Mouse (Mus musculus): Measurements from ENCODE around the gene Ssbp4. TPM values are rescaled to one million over a fixed set of nuclear protein-coding genes. Genes with fewer than 3 reads are reported as not detected.
A peak's percentile ranks its signal among the peaks of the same experiment; 100 is the strongest.
"Not testable (repeated sequence)": the region's sequence is repeated elsewhere in the genome, so short reads cannot be mapped to it uniquely, and the experiment has no call there.

The Ssbp4 gene
- polyA plus RNA-seq, 1 experiment from 2014 or later, result 68.4 TPM

- H3K4me2 ChIP-seq (ENCODE audit: low read depth, low read length), result no peak overlapping the region
- H3K27ac ChIP-seq (ENCODE audit: low read length), result peak overlapping the region; percentile 9; the same call in 1 of the 2 replicates
- no peak for ATAC-seq (replicated peaks; ENCODE audit: extremely low read depth, insufficient read depth, low FRiP score)
- peaks cover 21% of the 10 kb centered on the region for H3K36me3 ChIP-seq (ENCODE audit: control insufficient read depth, insufficient read depth)
- no peak overlapping the region for H3K9ac ChIP-seq (ENCODE audit: low read length)
- H3K27me3 ChIP-seq (ENCODE audit: control insufficient read depth, insufficient read depth, low read length), result no peaks in the 10 kb centered on the region
- no peak overlapping the region for H3K4me3 ChIP-seq (ENCODE audit: low read length)
- 63% methylated on average over 12 of the region's 12 CpGs for WGBS
- H3K9me3 ChIP-seq (replicated peaks; ENCODE audit: control insufficient read depth, low read length), result no peaks in the 10 kb centered on the region
- H3K4me1 ChIP-seq (ENCODE audit: control insufficient read depth, insufficient read depth, low read length), result peaks cover 20% of the 10 kb centered on the region
Observed at GRCm38 (mm10) chr8:70591569-70591968, 17.1 kb downstream of the Ssbp4 start.

- H3K27me3 ChIP-seq (ENCODE audit: control insufficient read depth, insufficient read depth, low read length); H3K4me2 ChIP-seq (ENCODE audit: low read depth, low read length); H3K9ac ChIP-seq (ENCODE audit: low read length); H3K4me1 ChIP-seq (ENCODE audit: control insufficient read depth, insufficient read depth, low read length); H3K9me3 ChIP-seq (replicated peaks; ENCODE audit: control insufficient read depth, low read length); H3K27ac ChIP-seq (ENCODE audit: low read length); ATAC-seq (replicated peaks; ENCODE audit: extremely low read depth, insufficient read depth, low FRiP score); H3K4me3 ChIP-seq (ENCODE audit: low read length): not testable (repeated sequence)
- 81% methylated on average over 4 of the region's 4 CpGs for WGBS
- H3K36me3 ChIP-seq (ENCODE audit: control insufficient read depth, insufficient read depth), result peaks cover 27% of the 10 kb centered on the region
Observed at GRCm38 (mm10) chr8:70587955-70588354, 20.7 kb downstream of the Ssbp4 start.

GRCm38 (mm10) chr8:70585258-70585652, 23.4 kb downstream of the Ssbp4 start:
- Histone ChIP-seq H3K27me3 (ENCODE audit: control insufficient read depth, insufficient read depth, low read length) (no peaks in the 10 kb centered on the region), H3K27ac (ENCODE audit: low read length) (no peak overlapping the region), H3K4me1 (ENCODE audit: control insufficient read depth, insufficient read depth, low read length) (peaks cover 3% of the 10 kb centered on the region; the same call in 1 of the 2 replicates), H3K4me2 (ENCODE audit: low read depth, low read length) (no peak overlapping the region), H3K9me3 (replicated peaks; ENCODE audit: control insufficient read depth, low read length) (no peaks in the 10 kb centered on the region), H3K36me3 (ENCODE audit: control insufficient read depth, insufficient read depth) (peaks cover 27% of the 10 kb centered on the region), H3K9ac (ENCODE audit: low read length) (no peak overlapping the region), H3K4me3 (ENCODE audit: low read length) (no peak overlapping the region)
- WGBS, result 40% methylated on average over 7 of the region's 7 CpGs
- ATAC-seq (replicated peaks; ENCODE audit: extremely low read depth, insufficient read depth, low FRiP score), result peak; percentile 65

- H3K36me3 ChIP-seq (ENCODE audit: control insufficient read depth, insufficient read depth), result peaks cover 28% of the 10 kb centered on the region
- ATAC-seq (replicated peaks; ENCODE audit: extremely low read depth, insufficient read depth, low FRiP score), result no peak
- no peak overlapping the region for H3K4me2 ChIP-seq (ENCODE audit: low read depth, low read length)
- H3K4me1 ChIP-seq (ENCODE audit: control insufficient read depth, insufficient read depth, low read length), result peaks cover 3% of the 10 kb centered on the region; the same call in 1 of the 2 replicates
- H3K9me3 ChIP-seq (replicated peaks; ENCODE audit: control insufficient read depth, low read length), result no peaks in the 10 kb centered on the region
- WGBS, result 87% methylated on average over 9 of the region's 9 CpGs
- no peak overlapping the region for H3K4me3 ChIP-seq (ENCODE audit: low read length)
- H3K27me3 ChIP-seq (ENCODE audit: control insufficient read depth, insufficient read depth, low read length), result no peaks in the 10 kb centered on the region
- no peak overlapping the region for H3K27ac ChIP-seq (ENCODE audit: low read length)
- H3K9ac ChIP-seq (ENCODE audit: low read length), result no peak overlapping the region
Observed at GRCm38 (mm10) chr8:70584606-70585257, 23.9 kb downstream of the Ssbp4 start.

GRCm38 (mm10) chr8:70583476-70584387, 24.9 kb downstream of the Ssbp4 start:
- Histone ChIP-seq H3K27ac (ENCODE audit: low read length) (no peak overlapping the region), H3K4me3 (ENCODE audit: low read length) (no peak overlapping the region), H3K9me3 (replicated peaks; ENCODE audit: control insufficient read depth, low read length) (no peaks in the 10 kb centered on the region), H3K27me3 (ENCODE audit: control insufficient read depth, insufficient read depth, low read length) (no peaks in the 10 kb centered on the region), H3K36me3 (ENCODE audit: control insufficient read depth, insufficient read depth) (peaks cover 30% of the 10 kb centered on the region), H3K4me1 (ENCODE audit: control insufficient read depth, insufficient read depth, low read length) (peaks cover 3% of the 10 kb centered on the region; the same call in 1 of the 2 replicates), H3K4me2 (ENCODE audit: low read depth, low read length) (no peak overlapping the region), H3K9ac (ENCODE audit: low read length) (no peak overlapping the region)
- 87% methylated on average over 18 of the region's 18 CpGs for WGBS
- ATAC-seq (replicated peaks; ENCODE audit: extremely low read depth, insufficient read depth, low FRiP score), result no peak

GRCm38 (mm10) chr8:70577207-70577606, 31.5 kb downstream of the Ssbp4 start:
- Histone ChIP-seq H3K36me3 (ENCODE audit: control insufficient read depth, insufficient read depth) (peaks cover 26% of the 10 kb centered on the region), H3K4me3 (ENCODE audit: low read length) (no peak overlapping the region)
- 90% methylated on average over 3 of the region's 3 CpGs for WGBS

GRCm38 (mm10) chr8:70574915-70575314, 33.8 kb downstream of the Ssbp4 start:
- peaks cover 17% of the 10 kb centered on the region for H3K36me3 ChIP-seq (ENCODE audit: control insufficient read depth, insufficient read depth)
- WGBS, result 40% methylated on average over 4 of the region's 4 CpGs
- H3K27me3 ChIP-seq (ENCODE audit: control insufficient read depth, insufficient read depth, low read length), result no peaks in the 10 kb centered on the region
- peak overlapping the region; percentile 23 for H3K27ac ChIP-seq (ENCODE audit: low read length)
- H3K4me3 ChIP-seq (ENCODE audit: low read length), result no peak overlapping the region
- no peak overlapping the region for H3K4me2 ChIP-seq (ENCODE audit: low read depth, low read length)
- 0 out of 2 replicates have a peak, but pooled peaks have one; percentile 50 for ATAC-seq (replicated peaks; ENCODE audit: extremely low read depth, insufficient read depth, low FRiP score)
- H3K9me3 ChIP-seq (replicated peaks; ENCODE audit: control insufficient read depth, low read length), result no peaks in the 10 kb centered on the region
- H3K4me1 ChIP-seq (ENCODE audit: control insufficient read depth, insufficient read depth, low read length), result peaks cover 29% of the 10 kb centered on the region
- H3K9ac ChIP-seq (ENCODE audit: low read length), result no peak overlapping the region

More at GRCm38 (mm10) chr8:70577207-70577606, 31.5 kb downstream of the Ssbp4 start:
- H3K27me3 ChIP-seq (ENCODE audit: control insufficient read depth, insufficient read depth, low read length), result no peaks in the 10 kb centered on the region
- H3K9me3 ChIP-seq (replicated peaks; ENCODE audit: control insufficient read depth, low read length), result no peaks in the 10 kb centered on the region
- peaks cover 12% of the 10 kb centered on the region for H3K4me1 ChIP-seq (ENCODE audit: control insufficient read depth, insufficient read depth, low read length)
- H3K27ac ChIP-seq (ENCODE audit: low read length), result no peak overlapping the region
- H3K4me2 ChIP-seq (ENCODE audit: low read depth, low read length), result no peak overlapping the region
- no peak overlapping the region for H3K9ac ChIP-seq (ENCODE audit: low read length)
- ATAC-seq (replicated peaks; ENCODE audit: extremely low read depth, insufficient read depth, low FRiP score), result no peak

GRCm38 (mm10) chr8:70574302-70574701, 34.4 kb downstream of the Ssbp4 start:
- Histone ChIP-seq H3K4me2 (ENCODE audit: low read depth, low read length) (no peak overlapping the region), H3K27ac (ENCODE audit: low read length) (peak overlapping the region; percentile 21; the same call in 1 of the 2 replicates)
- no peak for ATAC-seq (replicated peaks; ENCODE audit: extremely low read depth, insufficient read depth, low FRiP score)

GRCm38 (mm10) chr8:70570990-70571389, 37.7 kb downstream of the Ssbp4 start:
- ATAC-seq (replicated peaks; ENCODE audit: extremely low read depth, insufficient read depth, low FRiP score), result peak; percentile 68
- Histone ChIP-seq H3K27me3 (ENCODE audit: control insufficient read depth, insufficient read depth, low read length) (no peaks in the 10 kb centered on the region), H3K4me2 (ENCODE audit: low read depth, low read length) (no peak overlapping the region), H3K9me3 (replicated peaks; ENCODE audit: control insufficient read depth, low read length) (no peaks in the 10 kb centered on the region), H3K27ac (ENCODE audit: low read length) (peak overlapping the region; percentile 79), H3K4me3 (ENCODE audit: low read length) (no peak overlapping the region), H3K4me1 (ENCODE audit: control insufficient read depth, insufficient read depth, low read length) (peaks cover 35% of the 10 kb centered on the region), H3K36me3 (ENCODE audit: control insufficient read depth, insufficient read depth) (peaks cover 12% of the 10 kb centered on the region; the same call in 1 of the 2 replicates), H3K9ac (ENCODE audit: low read length) (peak overlapping the region; percentile 58; the same call in 1 of the 2 replicates)
- WGBS, result 45% methylated on average over 6 of the region's 6 CpGs

More at GRCm38 (mm10) chr8:70574302-70574701, 34.4 kb downstream of the Ssbp4 start:
- Histone ChIP-seq H3K9me3 (replicated peaks; ENCODE audit: control insufficient read depth, low read length) (no peaks in the 10 kb centered on the region), H3K9ac (ENCODE audit: low read length) (no peak overlapping the region), H3K4me3 (ENCODE audit: low read length) (no peak overlapping the region), H3K36me3 (ENCODE audit: control insufficient read depth, insufficient read depth) (peaks cover 16% of the 10 kb centered on the region), H3K27me3 (ENCODE audit: control insufficient read depth, insufficient read depth, low read length) (no peaks in the 10 kb centered on the region), H3K4me1 (ENCODE audit: control insufficient read depth, insufficient read depth, low read length) (peaks cover 32% of the 10 kb centered on the region)
